Mouse (Mus musculus) brain, embryonic 14.5 days (tissue): Measurements from ENCODE around the gene Wdr13. TPM values are rescaled to one million over a fixed set of nuclear protein-coding genes. Genes with fewer than 3 reads are reported as not detected.

Experiments used
- DNase-seq: peaks from one replicate; pipeline ENCODE4 v3.0.0-alpha.2; 2011; ENCODE audit warnings: low read depth
- CTCF ChIP-seq: fragments of 200-500 bp; IDR thresholded peaks from 2 replicates; pipeline ENCODE4 v1.5.1; 2012; ENCODE audit warnings: inconsistent platforms, mild to moderate bottlenecking, moderate library complexity, borderline replicate concordance; ENCODE audit not compliant: insufficient read depth, insufficient read length; ENCODE audit errors: extremely low read depth
- POLR2A ChIP-seq: fragments of 200-500 bp; IDR thresholded peaks from 2 replicates; pipeline ENCODE4 v1.6.1; 2012; ENCODE audit warnings: mild to moderate bottlenecking, inconsistent platforms, borderline replicate concordance; ENCODE audit not compliant: poor library complexity, insufficient read depth, insufficient read length, severe bottlenecking; ENCODE audit errors: extremely low read depth
- polyA plus RNA-seq: library from polyadenylated mRNA; depleted of rRNA; stranded (reverse); fragments of >200 nt; gene quantifications from 2 replicates; pipeline ENCODE4 v1.2.3, GENCODE M21; 2012

Wdr13 gene
- polyA plus RNA-seq, 1 experiment, result 235 TPM

- TF ChIP-seq POLR2A (no peak), CTCF (no peak)
- DNase-seq, result no peak
Observed at GRCm38 (mm10) chrX:8141058-8141457, 8.4 kb upstream of the Wdr13 start.

DNA sequence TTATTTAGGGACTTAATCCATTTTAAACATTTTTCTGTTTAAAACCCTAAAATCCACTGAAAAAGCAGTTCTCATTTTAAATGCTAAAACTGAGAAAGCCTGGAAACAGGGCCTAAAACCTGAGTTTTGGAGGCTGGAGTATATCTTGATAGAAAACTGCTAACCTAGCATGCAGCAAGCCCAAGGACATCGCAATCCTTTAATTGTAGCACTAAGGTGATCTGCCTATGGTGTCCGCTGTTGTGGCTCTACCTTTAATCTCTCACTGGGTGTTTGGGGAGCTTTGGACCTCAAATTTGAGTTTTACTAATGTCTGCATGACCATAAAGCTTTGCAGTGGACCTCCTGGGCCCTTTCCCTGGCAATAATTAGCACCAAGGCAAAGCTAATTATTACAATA, 7.8 kb upstream of the Wdr13 start:
- TF ChIP-seq POLR2A, result no peak
- no peak for TF ChIP-seq CTCF
- no peak for DNase-seq

GRCm38 (mm10) chrX:8139480-8139879, 6.8 kb upstream of the Wdr13 start:
- DNase-seq, result no peak

DNA sequence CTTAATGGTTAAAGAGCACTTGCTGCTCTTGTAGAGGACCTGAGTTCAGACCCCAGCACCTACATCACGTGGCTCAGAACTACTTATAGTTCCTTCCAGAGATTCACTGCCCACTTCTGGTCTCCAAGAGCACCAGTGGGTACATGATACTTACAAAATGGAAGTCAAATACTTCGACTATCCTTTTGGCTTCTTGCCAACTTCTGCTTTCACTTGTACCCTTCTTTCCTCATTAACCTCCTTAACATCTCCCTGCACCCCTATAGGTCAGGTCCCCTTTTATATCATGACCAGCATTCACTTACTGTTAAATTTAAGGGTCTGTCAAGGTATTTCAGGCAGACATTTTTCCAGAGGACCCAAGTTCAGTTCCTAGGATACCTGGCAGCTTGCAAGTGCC, 3.2 kb upstream of the Wdr13 start:
- TF ChIP-seq CTCF (no peak), POLR2A (no peak)

More at GRCm38 (mm10) chrX:8139480-8139879, 6.8 kb upstream of the Wdr13 start:
- no peak for TF ChIP-seq CTCF
- TF ChIP-seq POLR2A, result no peak

GRCm38 (mm10) chrX:8131393-8131792, 1.3 kb downstream of the Wdr13 start:
- no peak for DNase-seq
- TF ChIP-seq POLR2A (no peak), CTCF (no peak)

More for the DNA sequence above, 3.2 kb upstream of the Wdr13 start:
- DNase-seq, result no peak

- TF ChIP-seq POLR2A, result no peak
- 0 out of 2 replicates have a peak, but pooled peaks have one; percentile 16 for TF ChIP-seq CTCF
- no peak for DNase-seq
Observed at GRCm38 (mm10) chrX:8125235-8125634, 7.5 kb downstream of the Wdr13 start.

- DNase-seq, result no peak
- TF ChIP-seq POLR2A (no peak), CTCF (no peak)
Observed at GRCm38 (mm10) chrX:8123821-8124470, 8.7 kb downstream of the Wdr13 start.

DNA sequence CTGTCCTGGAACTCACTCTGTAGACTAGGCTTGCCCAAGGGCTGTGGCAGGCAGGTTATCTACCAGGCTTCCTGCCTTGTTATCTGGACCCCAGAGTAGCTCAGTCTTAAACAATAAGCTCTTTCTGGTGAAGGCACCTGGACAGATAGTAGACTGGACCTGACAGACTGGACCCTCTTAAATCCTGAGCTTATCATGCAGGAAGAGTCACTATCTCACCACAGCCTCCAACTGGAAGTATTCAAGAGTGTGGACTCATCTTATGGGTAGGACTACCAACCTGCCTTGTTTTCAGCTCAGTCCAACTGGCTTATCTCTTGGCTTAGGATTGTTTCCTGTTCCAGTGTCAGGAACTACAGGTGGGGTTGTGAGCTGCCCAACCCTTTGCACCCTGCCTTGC, 15.4 kb downstream of the Wdr13 start:
- no peak for DNase-seq
- TF ChIP-seq CTCF, result no peak
- no peak for TF ChIP-seq POLR2A

DNA sequence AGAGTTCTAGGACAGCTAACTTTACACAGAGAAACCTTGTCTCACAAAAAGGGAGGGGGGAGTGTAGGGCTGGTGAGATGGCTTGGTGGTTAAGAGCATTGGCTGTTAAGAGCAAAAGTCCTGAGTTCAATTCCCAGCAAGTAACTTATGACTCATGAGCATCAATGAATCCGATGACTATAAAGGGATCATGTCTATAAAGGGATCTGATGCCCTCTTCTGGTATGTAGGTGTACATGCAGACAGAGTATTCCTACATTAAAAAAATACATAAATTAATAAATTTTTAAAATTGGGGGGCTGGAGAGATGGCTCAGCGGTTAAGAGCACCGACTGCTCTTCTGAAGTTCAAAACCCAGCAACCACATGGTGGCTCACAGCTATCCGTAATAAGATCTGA, 17.4 kb downstream of the Wdr13 start:
- DNase-seq, result no peak
- TF ChIP-seq POLR2A, result no peak
- TF ChIP-seq CTCF, result no peak

DNA sequence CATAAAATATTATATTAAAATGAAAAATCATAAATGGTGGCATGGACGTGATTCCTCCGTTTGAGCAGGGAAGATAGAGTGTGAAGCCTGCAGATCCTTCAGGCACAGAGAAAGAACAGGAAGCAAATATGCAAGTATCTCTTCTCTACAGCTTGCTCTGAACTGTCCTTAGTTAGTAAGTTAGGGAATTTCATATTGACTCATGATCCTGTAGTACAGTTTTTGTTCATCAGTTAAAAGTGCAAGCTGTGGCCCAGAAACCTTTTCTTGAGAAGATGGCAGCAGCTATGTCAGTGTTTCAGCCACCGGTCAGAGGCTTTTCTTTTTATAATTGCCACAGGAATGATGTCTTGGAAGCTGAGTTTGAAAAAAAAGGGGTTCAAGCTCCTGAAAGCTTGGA, 27.7 kb downstream of the Wdr13 start:
- no peak for DNase-seq
- TF ChIP-seq POLR2A (no peak), CTCF (no peak)

GRCm38 (mm10) chrX:8102213-8102668, 30.5 kb downstream of the Wdr13 start:
- peak; percentile 5 for DNase-seq
- TF ChIP-seq POLR2A, result no peak
- TF ChIP-seq CTCF, result no peak

DNA sequence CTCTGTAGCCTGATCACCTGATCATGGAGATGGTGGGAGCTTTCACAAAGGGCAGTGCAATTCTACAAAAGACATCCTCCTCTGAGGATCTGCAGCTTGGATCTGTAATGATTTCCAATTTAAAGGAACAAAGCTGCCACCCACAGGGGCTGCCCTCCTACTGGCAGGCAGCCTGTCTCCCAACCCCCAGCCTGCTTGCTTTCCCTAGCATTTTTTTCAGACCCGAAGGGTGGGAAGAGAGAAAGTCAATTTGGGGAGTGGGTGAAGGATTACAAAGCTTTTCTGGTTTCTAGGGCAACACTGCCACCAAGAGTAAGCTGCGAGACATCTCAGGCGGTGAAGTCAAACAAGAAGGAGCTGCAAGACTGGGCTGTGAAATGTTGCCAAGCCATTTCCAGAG, 31.7 kb downstream of the Wdr13 start:
- peak; percentile 97 for DNase-seq
- TF ChIP-seq CTCF (peak; percentile 67), POLR2A (no peak)
